Mouse (Mus musculus): ENCODE results near the gene Aicda.

- TF ChIP-seq POLR2A (IDR thresholded peaks at IDR 0.05; ENCODE audit: low read depth, low read length) (no peak), CTCF (IDR thresholded peaks at IDR 0.05; ENCODE audit: extremely low read depth, insufficient read depth, insufficient read length, insufficient replicate concordance) (no peak)
Observed at GRCm38 (mm10) chr6:122598014-122598413, 44.4 kb downstream of the Aicda start.

All from spleen, adult 2 months (tissue).